Mouse (Mus musculus) heart, postnatal 0 days (tissue): ENCODE results near the gene Slc38a11. TPM values are rescaled to one million over a fixed set of nuclear protein-coding genes. Genes with fewer than 3 reads are reported as not detected.

ENCODE experiments used
- ATAC-seq: fragments of 200-750 bp; cut with Nextera tagmentation; 2 replicates; pipeline ENCODE4 v1.8.0; 2017; ENCODE audit warnings: low read depth, moderate number of reproducible peaks, moderate library complexity; ENCODE audit not compliant: insufficient read depth
- DNase-seq: peaks from one replicate; pipeline ENCODE4 v3.0.0-alpha.2; 2016; ENCODE audit warnings: low spot score
- H3K27ac ChIP-seq: fragments of 300-500 bp; sonication (generic); 2 replicates; pipeline ENCODE4 v1.5.1; 2014; ENCODE audit warnings: low read depth, mild to moderate bottlenecking
- H3K27me3 ChIP-seq: fragments of 300-500 bp; sonication (generic); 2 replicates; pipeline ENCODE4 v1.6.1; 2014; ENCODE audit warnings: low read length, mixed read lengths; ENCODE audit not compliant: control insufficient read depth, insufficient read depth
- H3K36me3 ChIP-seq: fragments of 300-500 bp; sonication (generic); replicated peaks from 2 replicates; pipeline ENCODE4 v1.6.1; 2014; ENCODE audit warnings: low read length, mixed read lengths; ENCODE audit not compliant: control insufficient read depth, insufficient read depth
- H3K4me1 ChIP-seq: fragments of 300-500 bp; sonication (generic); 2 replicates; pipeline ENCODE4 v1.6.1; 2014; ENCODE audit warnings: antibody characterized with exemption; ENCODE audit not compliant: control insufficient read depth, insufficient read depth
- H3K4me2 ChIP-seq: fragments of 300-500 bp; sonication (generic); 2 replicates; pipeline ENCODE4 v1.6.1; 2014; ENCODE audit warnings: low read depth, mild to moderate bottlenecking, low read length, moderate library complexity
- H3K4me3 ChIP-seq: fragments of 300-500 bp; sonication (generic); 2 replicates; pipeline ENCODE4 v1.5.1; 2014; ENCODE audit warnings: low read depth, low read length
- H3K9ac ChIP-seq: fragments of 300-500 bp; sonication (generic); replicated peaks from 2 replicates; pipeline ENCODE4 v1.6.1; 2014; ENCODE audit warnings: low read depth, low read length, mixed read lengths
- H3K9me3 ChIP-seq: fragments of 300-500 bp; sonication (generic); replicated peaks from 2 replicates; pipeline ENCODE4 v1.6.1; 2016; ENCODE audit warnings: low read length; ENCODE audit not compliant: control insufficient read depth
- CTCF ChIP-seq: IDR thresholded peaks from 2 replicates; pipeline ENCODE4 v1.5.1; 2016; ENCODE audit warnings: antibody characterized with exemption, control low read depth, low read depth
- EP300 ChIP-seq: IDR thresholded peaks from 2 replicates; pipeline ENCODE4 v1.6.1; 2016; ENCODE audit warnings: antibody characterized with exemption, low read depth
- WGBS: fragments of 180-500 bp; shearing (Covaris S2); extraction: QIAGEN DNeasy Blood & Tissue Kit; methylation state at CpG from one replicate; pipeline ENCODE4 v1.1.7; 2014; 5-methylcytosine and 5-hydroxymethylcytosine counted together
- polyA plus RNA-seq: library from polyadenylated mRNA; unstranded; fragments of >200 nt; fragmentation: Nextera tagmentation; extraction: Ambion mirVana; gene quantifications from 2 replicates; pipeline ENCODE4 v1.2.1, GENCODE M21; 2015
- total RNA-seq: library from RNA; depleted of rRNA; stranded (reverse); fragments of >200 nt; gene quantifications from 2 replicates; pipeline ENCODE4 v1.2.3, GENCODE M21; 2014; ENCODE audit warnings: low replicate concordance

Slc38a11 gene
- total and polyA plus RNA-seq, 2 experiments from 2014 or later, result 0.44 TPM; not detected in 1

DNA sequence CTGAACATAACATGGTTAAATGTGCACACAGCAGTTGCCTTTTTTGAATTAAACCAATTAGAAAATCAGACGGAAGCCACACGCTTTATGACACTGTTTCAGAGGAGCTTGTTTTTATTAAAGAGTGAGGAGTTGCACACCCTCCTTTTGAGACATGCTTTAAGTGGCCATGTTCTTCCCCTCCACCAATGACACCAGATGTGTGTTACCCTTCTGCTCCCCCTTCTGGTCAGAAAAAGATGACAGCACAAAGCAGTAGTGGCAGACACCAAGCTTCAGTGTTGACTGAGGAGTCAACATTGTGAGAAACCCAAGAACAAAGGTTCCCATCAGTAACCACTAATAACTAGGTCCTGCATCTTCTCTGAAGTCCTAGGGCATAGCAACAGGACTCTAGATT, 32.5 kb downstream of the Slc38a11 start:
- H3K4me1 ChIP-seq, result 0 out of 2 replicates have a peak, but pooled peaks cover 8% of the 10 kb centered on the region
- H3K4me3 ChIP-seq, result no peak overlapping the region
- no peak overlapping the region for H3K27ac ChIP-seq
- TF ChIP-seq EP300 (no peak), CTCF (peak; percentile 62)
- H3K36me3 ChIP-seq, result no peaks in the 10 kb centered on the region
- DNase-seq, result no peak
- no peak overlapping the region for H3K4me2 ChIP-seq
- no peak overlapping the region for H3K9ac ChIP-seq
- no peaks in the 10 kb centered on the region for H3K9me3 ChIP-seq
- no peaks in the 10 kb centered on the region for H3K27me3 ChIP-seq
- WGBS, result 82% methylated on average over 2 of the region's 2 CpGs
- no peak; the same call in 1 of the 2 replicates for ATAC-seq

DNA sequence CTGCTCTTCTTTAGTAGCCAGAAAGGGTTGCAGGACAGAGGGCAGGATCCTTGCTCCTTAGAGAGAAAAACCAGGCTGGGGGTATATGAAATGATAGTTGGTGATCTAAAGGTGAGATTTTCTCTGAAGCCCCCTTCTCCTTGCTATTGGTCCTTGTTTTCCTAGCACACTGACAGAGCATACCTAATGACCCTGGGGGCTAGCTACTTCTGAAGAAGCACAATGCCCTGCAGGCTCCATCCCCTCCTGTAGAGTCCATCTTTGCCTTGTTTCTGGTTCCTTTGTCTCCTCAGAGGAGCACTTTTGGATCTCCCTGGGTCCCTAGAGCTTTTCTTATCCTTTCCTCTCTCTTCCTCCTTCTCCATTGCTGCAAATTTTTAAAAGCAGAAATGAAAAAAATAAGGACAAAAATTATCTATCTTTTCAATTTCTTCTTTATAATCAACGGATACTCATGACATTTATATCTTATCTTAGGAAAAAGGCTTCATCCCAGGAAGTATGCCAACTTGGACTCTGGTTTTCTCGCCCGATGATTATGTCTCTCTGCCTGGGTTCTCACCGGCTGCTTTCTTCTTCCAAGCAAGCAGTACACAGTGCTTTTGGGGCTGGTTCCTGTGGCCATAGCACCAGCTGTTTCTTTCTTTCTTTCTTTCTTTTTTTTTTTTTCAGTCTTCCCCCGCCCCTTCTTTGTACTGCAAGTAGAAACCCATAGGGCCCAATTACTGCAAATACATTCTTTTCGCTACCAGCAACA, 41.7 kb downstream of the Slc38a11 start:
- Histone ChIP-seq H3K9ac (no peak overlapping the region), H3K36me3 (no peaks in the 10 kb centered on the region), H3K4me3 (no peak overlapping the region), H3K4me1 (no peaks in the 10 kb centered on the region), H3K4me2 (no peak overlapping the region), H3K27ac (no peak overlapping the region), H3K9me3 (no peaks in the 10 kb centered on the region), H3K27me3 (no peaks in the 10 kb centered on the region)
- TF ChIP-seq EP300 (no peak), CTCF (no peak)
- DNase-seq, result no peak
- WGBS, result 67% methylated on average over 6 of the region's 6 CpGs
- ATAC-seq, result no peak

DNA sequence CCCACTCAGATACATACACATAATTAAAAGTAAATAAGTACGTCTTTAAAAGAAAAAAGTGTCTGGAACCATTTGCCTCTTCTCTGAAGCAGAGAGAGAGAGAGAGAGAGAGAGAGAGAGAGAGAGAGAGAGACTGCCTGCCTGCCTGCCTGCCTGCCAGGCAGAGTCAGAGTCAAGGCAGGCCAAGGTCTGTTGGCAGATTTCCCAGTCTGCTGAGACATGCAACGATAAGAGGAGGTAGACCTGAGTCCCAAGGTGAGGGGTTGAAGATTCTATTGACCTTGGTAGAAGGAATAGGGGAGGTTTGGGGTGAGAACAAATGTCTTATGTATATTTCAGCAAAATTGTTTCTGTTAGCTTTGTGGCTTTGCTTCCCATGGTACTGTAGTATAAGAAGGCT, 42.9 kb downstream of the Slc38a11 start:
- no peak overlapping the region for H3K27ac ChIP-seq
- no peaks in the 10 kb centered on the region for H3K4me1 ChIP-seq
- no peaks in the 10 kb centered on the region for H3K36me3 ChIP-seq
- no peaks in the 10 kb centered on the region for H3K27me3 ChIP-seq
- H3K4me2 ChIP-seq, result no peak overlapping the region
- ATAC-seq (peak; percentile 64), DNase-seq (peak; percentile 25)
- H3K4me3 ChIP-seq, result no peak overlapping the region
- 20% methylated on average over 2 of the region's 2 CpGs for WGBS
- H3K9ac ChIP-seq, result no peak overlapping the region
- H3K9me3 ChIP-seq, result no peaks in the 10 kb centered on the region
- TF ChIP-seq CTCF, result no peak
- no peak for TF ChIP-seq EP300

DNA sequence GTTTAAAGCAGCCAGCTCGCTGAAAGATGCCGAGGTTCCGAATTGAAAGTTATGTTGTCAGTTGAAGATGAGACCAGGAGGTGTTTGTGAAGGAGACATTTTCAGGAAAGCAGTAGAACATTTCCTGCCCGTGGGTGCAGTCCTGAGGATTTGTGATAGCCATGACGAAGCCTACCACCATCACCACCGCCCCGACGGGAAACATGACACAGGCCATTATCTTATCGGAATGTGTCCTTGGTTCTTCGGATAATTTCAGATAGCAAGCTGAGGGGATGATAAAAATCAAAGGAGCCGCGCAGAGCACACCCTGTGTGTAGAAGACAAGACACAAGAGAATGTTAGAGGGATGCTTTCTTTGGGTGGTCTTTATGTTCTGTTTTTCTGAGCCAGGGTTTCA, 47.1 kb downstream of the Slc38a11 start:
- ATAC-seq (no peak), DNase-seq (no peak)
- Histone ChIP-seq H3K4me1 (no peaks in the 10 kb centered on the region), H3K4me3 (no peak overlapping the region), H3K9me3 (no peaks in the 10 kb centered on the region), H3K36me3 (no peaks in the 10 kb centered on the region), H3K4me2 (no peak overlapping the region), H3K9ac (no peak overlapping the region), H3K27ac (no peak overlapping the region), H3K27me3 (no peaks in the 10 kb centered on the region)
- TF ChIP-seq CTCF (no peak), EP300 (no peak)
- WGBS, result 32% methylated on average over 12 of the region's 12 CpGs

DNA sequence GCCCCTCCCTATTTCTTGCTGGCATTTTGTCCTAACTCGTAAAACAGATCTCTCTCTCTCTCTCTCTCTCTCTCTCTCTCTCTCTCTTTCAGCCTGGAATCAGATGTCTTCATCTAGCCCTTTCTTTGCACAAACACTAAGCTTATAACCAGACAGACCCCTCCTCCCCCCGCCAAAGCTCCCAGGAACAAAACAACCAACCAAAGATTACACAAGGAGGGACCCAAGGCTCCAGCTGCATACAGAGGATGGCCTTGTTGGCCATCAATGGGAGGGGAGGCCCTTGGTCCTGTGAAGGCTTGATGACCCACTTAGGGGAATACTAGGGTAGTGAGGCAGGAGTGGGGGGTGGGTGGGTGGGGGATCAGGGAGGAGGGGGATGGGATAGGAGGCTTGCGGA, 52.6 kb downstream of the Slc38a11 start:
- no peaks in the 10 kb centered on the region for H3K9me3 ChIP-seq
- no peaks in the 10 kb centered on the region for H3K4me1 ChIP-seq
- no peak for ATAC-seq
- no peak overlapping the region for H3K4me2 ChIP-seq
- TF ChIP-seq CTCF, result no peak
- TF ChIP-seq EP300, result no peak
- no peak overlapping the region for H3K9ac ChIP-seq
- no peaks in the 10 kb centered on the region for H3K36me3 ChIP-seq
- 80% methylated on average over 3 of the region's 3 CpGs for WGBS
- DNase-seq, result no peak
- no peak overlapping the region for H3K27ac ChIP-seq
- H3K27me3 ChIP-seq, result no peaks in the 10 kb centered on the region
- H3K4me3 ChIP-seq, result no peak overlapping the region

DNA sequence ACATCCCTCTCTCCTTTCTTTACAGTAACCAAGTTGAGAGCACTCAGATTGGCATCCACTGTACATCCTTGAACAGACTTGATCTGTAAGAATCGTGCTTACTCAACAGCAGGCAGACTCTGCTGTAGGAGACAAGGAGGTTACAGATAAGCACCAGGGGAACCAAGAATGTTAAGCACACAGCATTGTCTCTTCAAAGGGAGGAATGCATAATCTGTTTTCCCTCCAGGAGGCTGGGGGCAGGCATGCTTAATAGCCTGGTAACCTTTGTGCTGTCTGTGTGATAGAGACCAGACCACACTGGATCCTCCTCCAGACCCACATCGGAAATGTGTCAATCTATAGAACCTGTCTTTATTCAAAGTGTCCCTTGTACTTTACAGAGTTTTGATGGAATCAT, 67.3 kb downstream of the Slc38a11 start:
- H3K9ac ChIP-seq, result no peak overlapping the region
- TF ChIP-seq EP300 (no peak), CTCF (no peak)
- no peak overlapping the region for H3K4me2 ChIP-seq
- WGBS, result 12% methylated on average over 2 of the region's 2 CpGs
- no peaks in the 10 kb centered on the region for H3K36me3 ChIP-seq
- ATAC-seq (no peak), DNase-seq (no peak)
- no peak overlapping the region for H3K27ac ChIP-seq
- no peaks in the 10 kb centered on the region for H3K9me3 ChIP-seq
- peaks cover 10% of the 10 kb centered on the region; the same call in 1 of the 2 replicates for H3K4me1 ChIP-seq
- no peaks in the 10 kb centered on the region for H3K27me3 ChIP-seq
- no peak overlapping the region for H3K4me3 ChIP-seq
